Mouse (Mus musculus): Measurements from ENCODE around the gene Clasp1. TPM values are rescaled to one million over a fixed set of nuclear protein-coding genes. Genes with fewer than 3 reads are reported as not detected.
A peak's percentile ranks its signal among the peaks of the same experiment; 100 is the strongest.

Clasp1 gene
- polyA plus RNA-seq, 1 experiment from 2014 or later, result 24.9 TPM

DNA sequence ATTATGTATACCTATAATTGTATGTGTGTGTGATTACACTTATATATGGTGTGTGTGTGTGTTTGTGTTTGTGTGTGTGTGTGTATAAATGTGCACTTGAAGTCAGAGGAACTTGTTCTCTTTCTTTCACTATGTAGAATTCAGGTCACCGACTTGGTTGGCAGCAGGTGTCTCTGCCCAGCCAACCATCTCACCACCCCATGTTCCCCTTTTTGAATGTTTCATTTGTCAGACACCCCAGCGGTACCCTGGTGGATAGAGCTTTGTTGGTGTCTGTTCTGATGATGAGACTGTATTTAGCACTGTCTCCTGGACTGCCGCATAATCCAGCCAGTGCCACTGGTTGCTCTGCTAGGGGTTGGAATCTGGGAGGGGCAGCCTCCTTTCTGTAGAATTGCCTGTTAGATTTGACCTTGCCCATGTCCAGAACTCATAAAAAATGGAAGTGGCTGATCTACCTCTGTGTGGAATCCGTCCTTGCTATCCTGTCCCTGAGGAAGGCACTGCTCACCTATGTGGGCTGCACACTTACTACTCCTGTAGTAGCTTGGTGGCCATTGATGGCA lies 244.6 kb downstream of the Clasp1 start:
- no peaks in the 10 kb centered on the region for H3K36me3 ChIP-seq (ENCODE audit: control insufficient read depth, insufficient read depth, low read length)
- WGBS, result 81% methylated on average over 4 of the region's 4 CpGs
- no peaks in the 10 kb centered on the region for H3K9me3 ChIP-seq (ENCODE audit: control insufficient read depth, low read length)
- H3K4me2 ChIP-seq (ENCODE audit: low read depth, low read length), result no peak overlapping the region
- no peaks in the 10 kb centered on the region for H3K27me3 ChIP-seq (replicated peaks; ENCODE audit: control insufficient read depth, insufficient read depth, low read length)
- no peak overlapping the region for H3K9ac ChIP-seq (ENCODE audit: low read depth, low read length)
- no peaks in the 10 kb centered on the region for H3K4me1 ChIP-seq (ENCODE audit: control insufficient read depth, insufficient read depth, low read length)
- H3K27ac ChIP-seq (ENCODE audit: low read length), result no peak overlapping the region
- no peak for ATAC-seq
- no peak overlapping the region for H3K4me3 ChIP-seq (ENCODE audit: low read length)

GRCm38 (mm10) chr1:118642296-118642999 lies 253.6 kb downstream of the Clasp1 start:
- Histone ChIP-seq H3K4me3 (ENCODE audit: low read length) (no peak overlapping the region), H3K4me2 (ENCODE audit: low read depth, low read length) (no peak overlapping the region), H3K36me3 (ENCODE audit: control insufficient read depth, insufficient read depth, low read length) (no peaks in the 10 kb centered on the region), H3K4me1 (ENCODE audit: control insufficient read depth, insufficient read depth, low read length) (no peaks in the 10 kb centered on the region), H3K27ac (ENCODE audit: low read length) (no peak overlapping the region), H3K9me3 (ENCODE audit: control insufficient read depth, low read length) (no peaks in the 10 kb centered on the region), H3K9ac (ENCODE audit: low read depth, low read length) (no peak overlapping the region), H3K27me3 (replicated peaks; ENCODE audit: control insufficient read depth, insufficient read depth, low read length) (no peaks in the 10 kb centered on the region)
- WGBS, result 74% methylated on average over 2 of the region's 2 CpGs
- ATAC-seq, result no peak

DNA sequence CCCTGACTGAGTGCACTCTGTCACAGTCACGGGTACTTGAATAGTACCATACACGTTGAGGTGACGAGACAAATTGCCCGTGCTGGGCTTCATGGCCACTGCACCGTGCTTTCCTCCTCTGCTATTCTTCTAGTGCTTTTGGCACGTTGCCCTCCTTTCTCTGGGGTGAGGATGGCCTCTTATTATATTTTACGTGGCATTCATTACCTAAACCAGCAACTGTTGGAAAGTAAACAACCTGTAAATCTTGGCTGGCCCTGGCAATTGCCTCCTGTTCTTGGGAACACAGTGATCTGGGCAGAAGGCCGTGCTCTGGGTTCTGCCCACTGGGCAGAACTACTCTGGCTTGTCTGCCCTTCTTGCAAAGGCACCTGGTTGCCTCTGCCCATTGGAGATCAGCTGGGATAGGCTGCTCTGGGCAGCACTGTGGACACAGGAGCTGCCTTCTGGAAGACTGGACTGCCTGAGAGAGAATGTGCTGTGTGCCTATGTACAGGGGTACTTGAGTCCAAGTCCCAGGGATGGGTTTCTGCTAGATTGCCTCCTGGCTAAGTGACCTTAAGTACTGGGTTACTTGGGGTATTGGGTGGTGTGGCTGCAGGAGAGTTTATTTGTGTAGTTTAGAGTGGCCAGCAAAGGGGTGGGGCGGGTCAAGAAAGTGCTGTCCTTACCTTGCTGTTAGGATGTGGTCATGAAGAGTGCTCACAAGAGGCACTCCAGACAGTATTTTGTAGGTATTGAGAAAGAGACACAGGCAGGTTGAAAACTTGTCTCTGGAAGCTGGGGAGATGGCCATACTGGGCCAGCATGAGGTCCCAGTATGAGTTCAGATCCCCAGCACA lies 254.5 kb downstream of the Clasp1 start:
- no peaks in the 10 kb centered on the region for H3K36me3 ChIP-seq (ENCODE audit: control insufficient read depth, insufficient read depth, low read length)
- H3K9ac ChIP-seq (ENCODE audit: low read depth, low read length), result no peak overlapping the region
- H3K27me3 ChIP-seq (replicated peaks; ENCODE audit: control insufficient read depth, insufficient read depth, low read length), result no peaks in the 10 kb centered on the region
- H3K4me3 ChIP-seq (ENCODE audit: low read length), result no peak overlapping the region
- H3K4me2 ChIP-seq (ENCODE audit: low read depth, low read length), result no peak overlapping the region
- H3K27ac ChIP-seq (ENCODE audit: low read length), result no peak overlapping the region
- WGBS, result 44% methylated on average over 9 of the region's 9 CpGs
- no peak for ATAC-seq
- no peaks in the 10 kb centered on the region for H3K9me3 ChIP-seq (ENCODE audit: control insufficient read depth, low read length)
- H3K4me1 ChIP-seq (ENCODE audit: control insufficient read depth, insufficient read depth, low read length), result peaks cover 5% of the 10 kb centered on the region; the same call in 1 of the 2 replicates

GRCm38 (mm10) chr1:118645701-118646100 lies 256.8 kb downstream of the Clasp1 start:
- Histone ChIP-seq H3K36me3 (ENCODE audit: control insufficient read depth, insufficient read depth, low read length) (no peaks in the 10 kb centered on the region), H3K27me3 (replicated peaks; ENCODE audit: control insufficient read depth, insufficient read depth, low read length) (no peaks in the 10 kb centered on the region), H3K4me1 (ENCODE audit: control insufficient read depth, insufficient read depth, low read length) (peaks cover 19% of the 10 kb centered on the region), H3K4me3 (ENCODE audit: low read length) (no peak overlapping the region), H3K9me3 (ENCODE audit: control insufficient read depth, low read length) (no peaks in the 10 kb centered on the region), H3K4me2 (ENCODE audit: low read depth, low read length) (no peak overlapping the region), H3K27ac (ENCODE audit: low read length) (no peak overlapping the region), H3K9ac (ENCODE audit: low read depth, low read length) (no peak overlapping the region)
- no peak for ATAC-seq
- 63% methylated on average over 4 of the region's 4 CpGs for whole genome bisulfite sequencing

DNA sequence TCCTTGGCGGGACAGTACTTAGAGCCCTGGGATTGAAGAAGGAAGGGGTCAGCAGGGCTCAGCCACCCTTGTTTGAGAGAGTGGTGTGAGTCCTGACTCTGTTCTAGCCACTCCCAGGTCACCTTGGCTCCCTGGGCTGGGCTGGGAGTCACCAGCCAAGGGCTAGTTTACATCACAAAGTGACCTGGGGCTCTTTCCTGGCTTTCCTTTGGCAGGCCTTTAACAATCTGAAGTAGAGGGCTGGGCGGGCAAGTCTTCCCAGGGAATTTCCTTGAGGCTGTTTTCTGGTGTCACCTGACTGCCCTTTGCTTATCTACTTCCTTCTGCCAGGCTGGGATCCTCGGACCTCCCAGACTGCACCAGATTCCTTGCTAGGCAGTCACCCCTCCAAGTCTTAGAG lies 259.2 kb downstream of the Clasp1 start:
- ATAC-seq, result peak; percentile 61
- Histone ChIP-seq H3K27me3 (replicated peaks; ENCODE audit: control insufficient read depth, insufficient read depth, low read length) (no peaks in the 10 kb centered on the region), H3K4me3 (ENCODE audit: low read length) (no peak overlapping the region), H3K27ac (ENCODE audit: low read length) (peak overlapping the region; percentile 75), H3K4me1 (ENCODE audit: control insufficient read depth, insufficient read depth, low read length) (peaks cover 28% of the 10 kb centered on the region), H3K4me2 (ENCODE audit: low read depth, low read length) (no peak overlapping the region), H3K36me3 (ENCODE audit: control insufficient read depth, insufficient read depth, low read length) (no peaks in the 10 kb centered on the region), H3K9ac (ENCODE audit: low read depth, low read length) (no peak overlapping the region), H3K9me3 (ENCODE audit: control insufficient read depth, low read length) (no peaks in the 10 kb centered on the region)
- 23% methylated on average over 3 of the region's 3 CpGs for WGBS

DNA sequence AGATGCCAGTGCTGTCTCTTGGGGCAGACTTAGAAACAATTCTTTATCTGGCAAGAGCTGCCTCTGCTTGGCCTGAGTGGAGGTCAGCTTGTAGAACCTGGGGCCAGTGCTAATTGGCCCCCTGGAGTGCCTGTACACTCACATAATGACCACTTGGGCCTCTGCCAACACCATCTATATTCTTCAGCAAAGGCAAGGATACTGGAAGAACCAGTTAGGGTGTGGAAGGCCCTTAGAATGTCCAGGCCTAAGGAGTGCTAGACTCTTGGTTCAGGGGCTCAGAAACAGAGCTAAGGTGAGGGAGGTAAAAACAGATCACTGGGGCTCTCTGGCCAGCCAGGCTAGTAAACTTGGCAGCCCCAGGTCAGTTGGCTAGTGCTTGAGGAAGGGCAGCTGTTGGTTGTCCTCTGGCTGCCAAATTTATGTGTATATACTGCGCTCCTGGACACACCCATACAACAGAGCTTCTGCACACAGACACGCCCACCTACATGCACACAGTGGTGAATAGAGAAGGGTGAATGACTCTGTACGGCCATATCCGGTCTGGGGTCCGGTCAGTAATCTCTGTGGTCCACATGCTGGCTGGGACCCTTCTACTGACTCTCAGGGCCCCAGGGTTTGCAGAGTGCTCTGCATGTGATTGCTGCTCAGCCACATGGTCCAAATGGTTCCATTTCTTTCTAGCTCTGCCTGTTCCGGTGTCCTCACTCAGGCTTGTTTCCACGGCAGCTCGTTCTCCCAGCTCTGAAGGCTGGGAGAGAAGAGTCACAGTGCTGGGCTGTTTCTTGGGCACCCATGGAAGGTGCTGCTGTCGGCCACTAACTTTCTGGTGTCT lies 261.3 kb downstream of the Clasp1 start:
- H3K27ac ChIP-seq (ENCODE audit: low read length), result peak overlapping the region; percentile 68
- H3K4me2 ChIP-seq (ENCODE audit: low read depth, low read length), result 0 out of 2 replicates have a peak overlapping the region, but pooled peaks have one; percentile 5
- no peak overlapping the region for H3K4me3 ChIP-seq (ENCODE audit: low read length)
- H3K4me1 ChIP-seq (ENCODE audit: control insufficient read depth, insufficient read depth, low read length), result peaks cover 28% of the 10 kb centered on the region
- ATAC-seq, result peak; percentile 73
- H3K9me3 ChIP-seq (ENCODE audit: control insufficient read depth, low read length), result no peaks in the 10 kb centered on the region
- WGBS, result 52% methylated on average over 9 of the region's 9 CpGs
- H3K9ac ChIP-seq (ENCODE audit: low read depth, low read length), result no peak overlapping the region
- no peaks in the 10 kb centered on the region for H3K27me3 ChIP-seq (replicated peaks; ENCODE audit: control insufficient read depth, insufficient read depth, low read length)
- no peaks in the 10 kb centered on the region for H3K36me3 ChIP-seq (ENCODE audit: control insufficient read depth, insufficient read depth, low read length)

DNA sequence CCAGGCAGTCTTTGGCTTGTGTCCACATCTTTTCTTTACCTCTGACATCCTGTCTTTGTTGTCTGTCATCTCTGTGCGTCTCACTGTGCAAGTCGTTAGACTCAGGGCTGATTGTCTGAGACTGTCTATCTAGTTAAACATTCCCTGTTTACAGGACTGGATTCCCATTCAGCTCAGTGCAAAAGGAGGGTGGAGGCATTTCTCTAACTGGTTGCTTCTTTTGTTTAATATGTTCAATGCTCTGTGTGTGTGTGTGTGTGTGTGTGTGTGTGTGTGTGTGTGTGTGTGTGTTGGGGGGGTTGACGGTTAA lies 261.9 kb downstream of the Clasp1 start:
- no peaks in the 10 kb centered on the region for H3K9me3 ChIP-seq (ENCODE audit: control insufficient read depth, low read length)
- no peak for ATAC-seq
- 33% methylated on average over 3 of the region's 3 CpGs for WGBS
- H3K36me3 ChIP-seq (ENCODE audit: control insufficient read depth, insufficient read depth, low read length), result no peaks in the 10 kb centered on the region
- no peak overlapping the region for H3K4me2 ChIP-seq (ENCODE audit: low read depth, low read length)
- H3K27ac ChIP-seq (ENCODE audit: low read length), result peak overlapping the region; percentile 68
- no peak overlapping the region for H3K9ac ChIP-seq (ENCODE audit: low read depth, low read length)
- H3K4me3 ChIP-seq (ENCODE audit: low read length), result no peak overlapping the region
- no peaks in the 10 kb centered on the region for H3K27me3 ChIP-seq (replicated peaks; ENCODE audit: control insufficient read depth, insufficient read depth, low read length)
- peaks cover 28% of the 10 kb centered on the region for H3K4me1 ChIP-seq (ENCODE audit: control insufficient read depth, insufficient read depth, low read length)

GRCm38 (mm10) chr1:118658716-118659115 lies 269.9 kb downstream of the Clasp1 start:
- no peak overlapping the region for H3K4me3 ChIP-seq (ENCODE audit: low read length)
- no peak overlapping the region for H3K9ac ChIP-seq (ENCODE audit: low read depth, low read length)
- H3K9me3 ChIP-seq (ENCODE audit: control insufficient read depth, low read length), result no peaks in the 10 kb centered on the region
- peaks cover 9% of the 10 kb centered on the region for H3K4me1 ChIP-seq (ENCODE audit: control insufficient read depth, insufficient read depth, low read length)
- H3K36me3 ChIP-seq (ENCODE audit: control insufficient read depth, insufficient read depth, low read length), result no peaks in the 10 kb centered on the region
- no peaks in the 10 kb centered on the region for H3K27me3 ChIP-seq (replicated peaks; ENCODE audit: control insufficient read depth, insufficient read depth, low read length)
- H3K4me2 ChIP-seq (ENCODE audit: low read depth, low read length), result no peak overlapping the region
- ATAC-seq, result no peak
- no peak overlapping the region for H3K27ac ChIP-seq (ENCODE audit: low read length)
- WGBS, result 78% methylated on average over 6 of the region's 6 CpGs
